Mouse (Mus musculus): ENCODE results near the gene Cops7a. TPM values are rescaled to one million over a fixed set of nuclear protein-coding genes. Genes with fewer than 3 reads are reported as not detected.
A peak's percentile ranks its signal among the peaks of the same experiment; 100 is the strongest.

Gene Cops7a
- polyA plus RNA-seq, 1 experiment from 2014 or later = 141 TPM

GRCm38 (mm10) chr6:124931525-124932313, 33.6 kb downstream of the Cops7a start:
- peak overlapping the region; percentile 97 for H3K9ac ChIP-seq (ENCODE audit: low read depth, low read length)
- ATAC-seq (ENCODE audit: low read depth) (peak; percentile 23), DNase-seq (ENCODE audit: low spot score) (peak; percentile 78)
- H3K9me3 ChIP-seq (ENCODE audit: control insufficient read depth, low read length) = no peaks in the 10 kb centered on the region
- H3K27ac ChIP-seq (replicated peaks; ENCODE audit: low read depth, low read length) = peak overlapping the region; percentile 97
- peak overlapping the region; percentile 92 for H3K4me2 ChIP-seq (ENCODE audit: low read depth, low read length)
- WGBS = under 1% methylated on average over 40 of the region's 48 CpGs
- H3K4me1 ChIP-seq (ENCODE audit: control insufficient read depth, insufficient read depth, low read length) = peaks cover 17% of the 10 kb centered on the region
- peak overlapping the region; percentile 98 for H3K4me3 ChIP-seq (ENCODE audit: low read depth, low read length)
- H3K27me3 ChIP-seq (replicated peaks; ENCODE audit: control insufficient read depth, insufficient read depth, low read length) = no peaks in the 10 kb centered on the region
- peaks cover 43% of the 10 kb centered on the region for H3K36me3 ChIP-seq (ENCODE audit: control insufficient read depth, insufficient read depth, low read length)

DNA sequence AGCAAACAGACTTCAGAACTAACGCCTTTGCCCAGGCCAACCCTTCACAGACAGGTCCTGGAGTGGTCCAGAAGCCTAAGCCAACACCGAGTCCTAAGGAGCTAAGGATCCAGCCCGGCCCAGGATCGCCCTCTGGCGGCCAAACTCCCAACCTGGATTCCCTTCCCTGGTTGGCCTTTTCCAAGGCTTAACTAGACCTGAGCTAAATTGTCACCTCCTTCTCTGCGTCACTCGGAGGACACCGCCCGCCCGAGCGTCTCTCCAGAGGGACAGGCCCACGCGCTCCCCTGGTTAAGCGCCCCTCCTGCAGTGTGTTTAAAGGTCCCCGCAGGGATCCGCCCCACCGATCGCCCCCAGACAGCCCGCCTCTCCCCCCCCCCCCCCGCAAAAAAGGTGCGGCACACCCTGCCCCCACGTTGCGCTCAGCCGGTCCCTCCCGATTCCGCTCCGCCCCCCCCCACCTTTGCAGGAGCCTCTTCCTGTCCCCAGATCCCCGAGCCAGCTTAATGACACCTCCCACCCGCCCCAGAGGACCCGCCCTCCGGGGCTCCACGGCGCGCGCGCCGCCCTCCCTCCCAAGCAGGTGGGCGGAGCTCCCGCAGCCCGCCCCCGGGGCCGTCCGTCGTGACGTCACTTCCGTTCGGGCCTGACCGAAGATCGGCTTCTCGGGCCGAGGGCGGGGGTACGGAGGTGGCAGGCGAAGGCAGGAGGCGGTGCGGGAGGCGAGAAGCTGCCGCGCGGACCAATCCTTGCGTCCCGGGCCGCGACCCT, 34.4 kb downstream of the Cops7a start, which contains the start of gene Mlf2:
TSS of gene Mlf2 (plus strand) at position 633 of the 771 bp plus-strand sequence.
- peak; percentile 95 for ATAC-seq (ENCODE audit: low read depth)
- peak; percentile 98 for DNase-seq (ENCODE audit: low spot score)
- peak within 1 kb of the TSS; percentile 97 for H3K9ac ChIP-seq (ENCODE audit: low read depth, low read length)
- H3K36me3 ChIP-seq (ENCODE audit: control insufficient read depth, insufficient read depth, low read length) = peaks cover 35% of the 10 kb centered on the region
- H3K4me1 ChIP-seq (ENCODE audit: control insufficient read depth, insufficient read depth, low read length) = peaks cover 22% of the 10 kb centered on the region
- peak within 1 kb of the TSS; percentile 97 for H3K27ac ChIP-seq (replicated peaks; ENCODE audit: low read depth, low read length)
- H3K4me2 ChIP-seq (ENCODE audit: low read depth, low read length) = peak within 1 kb of the TSS; percentile 92
- WGBS = under 1% methylated on average over 21 of the region's 64 CpGs
- H3K27me3 ChIP-seq (replicated peaks; ENCODE audit: control insufficient read depth, insufficient read depth, low read length) = no peaks in the 10 kb centered on the region
- H3K4me3 ChIP-seq (ENCODE audit: low read depth, low read length) = peak within 1 kb of the TSS; percentile 98
- no peaks in the 10 kb centered on the region for H3K9me3 ChIP-seq (ENCODE audit: control insufficient read depth, low read length)

DNA sequence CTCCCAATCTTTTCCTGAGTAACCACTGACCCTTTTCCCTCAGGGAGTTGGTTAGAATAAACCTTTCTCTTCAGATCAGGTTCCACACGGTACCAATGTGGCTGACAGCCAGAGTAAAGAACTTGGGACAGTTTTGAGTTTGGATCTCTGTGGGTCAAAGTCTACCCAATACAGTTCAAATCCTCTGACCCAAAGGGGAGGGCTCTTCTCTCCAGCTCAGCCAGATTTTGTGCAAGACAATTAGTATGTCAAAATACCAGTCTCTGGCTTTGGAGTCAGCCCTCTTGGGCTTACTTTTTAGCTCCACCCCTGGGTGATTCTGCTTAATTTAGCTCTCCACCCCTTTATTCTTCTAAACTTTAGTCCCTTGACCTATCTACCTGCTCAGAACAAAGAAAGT, 35.1 kb downstream of the Cops7a start:
- no peak for ATAC-seq (ENCODE audit: low read depth)

DNA sequence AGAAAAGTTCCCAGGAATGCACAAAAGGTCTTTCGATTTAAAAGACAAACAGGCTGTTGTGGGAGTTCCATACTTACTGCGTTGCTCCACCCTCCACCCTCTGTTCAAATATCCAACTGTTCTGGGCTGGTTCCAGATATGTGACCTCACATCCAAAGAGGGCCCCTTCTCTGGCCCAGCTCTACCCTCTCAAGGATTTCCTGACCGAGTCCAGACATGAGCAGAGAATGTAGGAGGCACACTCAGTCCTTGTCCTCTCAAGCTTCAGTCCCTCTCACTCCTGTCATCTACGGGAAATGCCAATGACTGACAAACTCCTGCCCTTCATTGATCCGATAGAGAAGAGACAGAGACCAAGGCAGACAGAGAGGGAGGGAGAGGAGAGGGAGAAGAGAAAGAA, 39.4 kb downstream of the Cops7a start:
- WGBS = 31% methylated on average over 5 of the region's 5 CpGs
- Histone ChIP-seq H3K27me3 (replicated peaks; ENCODE audit: control insufficient read depth, insufficient read depth, low read length) (no peaks in the 10 kb centered on the region), H3K4me1 (ENCODE audit: control insufficient read depth, insufficient read depth, low read length) (peaks cover 31% of the 10 kb centered on the region), H3K36me3 (ENCODE audit: control insufficient read depth, insufficient read depth, low read length) (no peaks in the 10 kb centered on the region), H3K9me3 (ENCODE audit: control insufficient read depth, low read length) (no peaks in the 10 kb centered on the region), H3K4me3 (ENCODE audit: low read depth, low read length) (no peak overlapping the region), H3K4me2 (ENCODE audit: low read depth, low read length) (peak overlapping the region; percentile 24; the same call in 1 of the 2 replicates), H3K27ac (replicated peaks; ENCODE audit: low read depth, low read length) (peak overlapping the region; percentile 83), H3K9ac (ENCODE audit: low read depth, low read length) (peak overlapping the region; percentile 25; the same call in 1 of the 2 replicates)
- no peak; the same call in 1 of the 2 replicates for ATAC-seq (ENCODE audit: low read depth)
- DNase-seq (ENCODE audit: low spot score) = peak; percentile 78

More for the DNA sequence above, 35.1 kb downstream of the Cops7a start:
- Histone ChIP-seq H3K36me3 (ENCODE audit: control insufficient read depth, insufficient read depth, low read length) (peaks cover 28% of the 10 kb centered on the region), H3K27me3 (replicated peaks; ENCODE audit: control insufficient read depth, insufficient read depth, low read length) (no peaks in the 10 kb centered on the region), H3K4me1 (ENCODE audit: control insufficient read depth, insufficient read depth, low read length) (peaks cover 29% of the 10 kb centered on the region), H3K4me3 (ENCODE audit: low read depth, low read length) (peak overlapping the region; percentile 98), H3K9ac (ENCODE audit: low read depth, low read length) (peak overlapping the region; percentile 97), H3K4me2 (ENCODE audit: low read depth, low read length) (peak overlapping the region; percentile 51), H3K27ac (replicated peaks; ENCODE audit: low read depth, low read length) (peak overlapping the region; percentile 97), H3K9me3 (ENCODE audit: control insufficient read depth, low read length) (no peaks in the 10 kb centered on the region)
- WGBS = 18% methylated on average over 1 of the region's 1 CpGs
- no peak for DNase-seq (ENCODE audit: low spot score)

- peak overlapping the region; percentile 24 for H3K4me2 ChIP-seq (ENCODE audit: low read depth, low read length)
- peak overlapping the region; percentile 22; the same call in 1 of the 2 replicates for H3K9ac ChIP-seq (ENCODE audit: low read depth, low read length)
- peaks cover 35% of the 10 kb centered on the region for H3K4me1 ChIP-seq (ENCODE audit: control insufficient read depth, insufficient read depth, low read length)
- 27% methylated on average over 12 of the region's 12 CpGs for WGBS
- no peaks in the 10 kb centered on the region for H3K9me3 ChIP-seq (ENCODE audit: control insufficient read depth, low read length)
- peak overlapping the region; percentile 83 for H3K27ac ChIP-seq (replicated peaks; ENCODE audit: low read depth, low read length)
- ATAC-seq (ENCODE audit: low read depth) = no peak
- H3K27me3 ChIP-seq (replicated peaks; ENCODE audit: control insufficient read depth, insufficient read depth, low read length) = no peaks in the 10 kb centered on the region
- H3K4me3 ChIP-seq (ENCODE audit: low read depth, low read length) = no peak overlapping the region
- no peak for DNase-seq (ENCODE audit: low spot score)
- H3K36me3 ChIP-seq (ENCODE audit: control insufficient read depth, insufficient read depth, low read length) = no peaks in the 10 kb centered on the region
Observed at GRCm38 (mm10) chr6:124925173-124925793, 40.1 kb downstream of the Cops7a start.

DNA sequence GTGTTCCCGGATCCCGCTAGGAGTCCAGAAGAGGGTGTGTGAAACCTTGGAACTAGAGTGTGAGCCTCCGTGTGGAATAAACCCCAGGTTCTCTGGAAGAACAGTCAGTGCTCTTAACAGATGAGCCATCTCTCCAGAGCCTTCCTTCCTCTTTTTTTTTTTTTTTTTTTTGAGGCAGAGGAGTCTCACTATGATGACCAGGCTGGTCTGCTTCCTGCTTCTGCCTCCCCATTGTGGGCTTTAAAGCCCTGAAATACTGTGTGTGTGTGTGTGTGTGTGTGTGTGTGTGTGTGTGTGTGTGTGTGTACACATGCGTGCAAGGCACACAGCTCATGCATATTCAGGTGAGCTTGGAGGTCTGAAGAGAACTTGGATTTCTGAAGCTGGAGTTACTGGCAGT, 43.8 kb downstream of the Cops7a start:
- no peaks in the 10 kb centered on the region for H3K9me3 ChIP-seq (ENCODE audit: control insufficient read depth, low read length)
- WGBS = 62% methylated on average over 4 of the region's 4 CpGs
- no peaks in the 10 kb centered on the region for H3K27me3 ChIP-seq (replicated peaks; ENCODE audit: control insufficient read depth, insufficient read depth, low read length)
- H3K27ac ChIP-seq (replicated peaks; ENCODE audit: low read depth, low read length) = peak overlapping the region; percentile 100; the same call in 1 of the 2 replicates
- H3K4me1 ChIP-seq (ENCODE audit: control insufficient read depth, insufficient read depth, low read length) = peaks cover 41% of the 10 kb centered on the region
- H3K4me3 ChIP-seq (ENCODE audit: low read depth, low read length) = no peak overlapping the region
- no peak overlapping the region for H3K4me2 ChIP-seq (ENCODE audit: low read depth, low read length)
- no peak overlapping the region for H3K9ac ChIP-seq (ENCODE audit: low read depth, low read length)
- H3K36me3 ChIP-seq (ENCODE audit: control insufficient read depth, insufficient read depth, low read length) = no peaks in the 10 kb centered on the region
- DNase-seq (ENCODE audit: low spot score) = no peak
- ATAC-seq (ENCODE audit: low read depth) = no peak

DNA sequence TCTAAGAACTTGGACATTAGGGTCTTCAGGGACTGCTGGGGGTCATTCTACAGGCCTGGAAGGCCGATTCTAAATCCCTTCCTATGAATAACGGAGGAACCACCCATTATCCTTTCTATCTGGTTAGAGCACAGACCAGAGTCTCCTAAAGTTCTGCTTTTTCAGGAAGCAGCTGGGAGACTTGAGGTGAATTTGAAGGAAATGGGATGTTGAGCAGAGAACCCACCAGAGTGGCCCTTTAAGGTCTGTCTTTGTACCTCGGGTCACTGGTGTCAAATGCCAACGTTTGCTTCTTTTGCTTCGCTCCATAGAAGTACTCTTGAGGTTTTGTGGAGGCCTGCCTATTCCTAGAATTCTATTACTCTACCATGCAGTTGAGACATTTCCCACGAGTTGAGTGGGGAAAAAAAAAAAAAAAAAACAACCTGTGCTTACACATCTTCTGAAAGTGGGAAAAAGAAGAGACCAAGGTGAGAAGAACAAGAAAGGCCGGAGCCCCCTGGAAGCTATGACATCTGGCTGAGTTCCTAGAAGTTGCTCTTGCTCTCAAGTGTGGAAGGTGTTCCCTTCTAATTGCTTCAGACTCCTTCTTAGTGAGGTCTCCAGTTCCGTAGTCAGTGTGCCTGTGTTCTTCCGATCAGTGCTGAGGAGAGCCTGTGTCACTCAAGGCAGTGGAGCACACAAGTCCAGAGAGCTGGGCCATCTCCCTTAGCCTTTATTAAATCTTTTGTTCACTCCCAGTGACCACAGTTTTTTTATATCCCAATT, 44.8 kb downstream of the Cops7a start:
- H3K9ac ChIP-seq (ENCODE audit: low read depth, low read length) = peak overlapping the region; percentile 46
- H3K9me3 ChIP-seq (ENCODE audit: control insufficient read depth, low read length) = no peaks in the 10 kb centered on the region
- DNase-seq (ENCODE audit: low spot score) (no peak), ATAC-seq (ENCODE audit: low read depth) (no peak)
- H3K27ac ChIP-seq (replicated peaks; ENCODE audit: low read depth, low read length) = peak overlapping the region; percentile 100
- H3K36me3 ChIP-seq (ENCODE audit: control insufficient read depth, insufficient read depth, low read length) = no peaks in the 10 kb centered on the region
- no peaks in the 10 kb centered on the region for H3K27me3 ChIP-seq (replicated peaks; ENCODE audit: control insufficient read depth, insufficient read depth, low read length)
- peak overlapping the region; percentile 28 for H3K4me3 ChIP-seq (ENCODE audit: low read depth, low read length)
- H3K4me2 ChIP-seq (ENCODE audit: low read depth, low read length) = peak overlapping the region; percentile 99
- peaks cover 39% of the 10 kb centered on the region for H3K4me1 ChIP-seq (ENCODE audit: control insufficient read depth, insufficient read depth, low read length)
- 19% methylated on average over 9 of the region's 9 CpGs for WGBS

All from embryonic facial prominence, embryonic 14.5 days (tissue).